Mouse (Mus musculus) hindbrain, embryonic 11.5 days (tissue): Measurements from ENCODE around the gene 4933411K16Rik. TPM values are rescaled to one million over a fixed set of nuclear protein-coding genes. Genes with fewer than 3 reads are reported as not detected.

ENCODE experiments used
- ATAC-seq: fragments of 200-750 bp; cut with Nextera tagmentation; 2 replicates; pipeline ENCODE4 v1.8.0; 2017; ENCODE audit warnings: mild to moderate bottlenecking, moderate TSS enrichment, moderate library complexity; ENCODE audit not compliant: low FRiP score
- DNase-seq: peaks from one replicate; pipeline ENCODE4 v3.0.0-alpha.2; 2015; ENCODE audit warnings: low spot score
- H3K27ac ChIP-seq: fragments of 300-500 bp; sonication (generic); 2 replicates; pipeline ENCODE4 v1.5.1; 2014; ENCODE audit warnings: mild to moderate bottlenecking, low read depth, low read length
- H3K27me3 ChIP-seq: fragments of 300-500 bp; sonication (generic); 2 replicates; pipeline ENCODE4 v1.6.1; 2014; ENCODE audit warnings: mild to moderate bottlenecking, low read length, moderate library complexity, mixed read lengths; ENCODE audit not compliant: control insufficient read depth, insufficient read depth
- H3K36me3 ChIP-seq: fragments of 300-500 bp; sonication (generic); 2 replicates; pipeline ENCODE4 v1.6.1; 2014; ENCODE audit warnings: mild to moderate bottlenecking, low read length, moderate library complexity, mixed read lengths; ENCODE audit not compliant: control insufficient read depth, insufficient read depth
- H3K4me1 ChIP-seq: fragments of 300-500 bp; sonication (generic); replicated peaks from 2 replicates; pipeline ENCODE4 v1.6.1; 2014; ENCODE audit warnings: low read length, mixed read lengths; ENCODE audit not compliant: control insufficient read depth, insufficient read depth
- H3K4me2 ChIP-seq: fragments of 300-500 bp; sonication (generic); replicated peaks from 2 replicates; pipeline ENCODE4 v1.6.1; 2014; ENCODE audit warnings: mild to moderate bottlenecking, low read depth, low read length
- H3K4me3 ChIP-seq: fragments of 300-500 bp; sonication (generic); 2 replicates; pipeline ENCODE4 v1.5.1; 2014; ENCODE audit warnings: low read depth, low read length
- H3K9ac ChIP-seq: fragments of 300-500 bp; sonication (generic); 2 replicates; pipeline ENCODE4 v1.6.1; 2014; ENCODE audit warnings: low read depth, low read length
- H3K9me3 ChIP-seq: fragments of 300-500 bp; sonication (generic); 2 replicates; pipeline ENCODE4 v1.6.1; 2016; ENCODE audit warnings: low read length; ENCODE audit not compliant: control insufficient read depth
- WGBS: fragments of 180-500 bp; shearing (Covaris S2); extraction: QIAGEN DNeasy Blood & Tissue Kit; methylation state at CpG from one replicate; pipeline ENCODE4 v1.1.7; 2014; 5-methylcytosine and 5-hydroxymethylcytosine counted together
- polyA plus RNA-seq: library from polyadenylated mRNA; unstranded; fragments of >200 nt; fragmentation: Nextera tagmentation; extraction: Ambion mirVana; gene quantifications from 2 replicates; pipeline ENCODE4 v1.2.1, GENCODE M21; 2014

4933411K16Rik gene
- polyA plus RNA-seq = 0.11 TPM in 1 of 2 replicates, not detected in the other

- ATAC-seq = no peak
- Histone ChIP-seq H3K4me3 (no peak within 1 kb of the TSS), H3K27ac (no peak within 1 kb of the TSS), H3K9ac (no peak within 1 kb of the TSS), H3K9me3 (no peaks in the 10 kb centered on the region), H3K4me1 (no peaks in the 10 kb centered on the region), H3K27me3 (no peaks in the 10 kb centered on the region), H3K4me2 (no peak within 1 kb of the TSS), H3K36me3 (no peaks in the 10 kb centered on the region)
- WGBS = 66% methylated on average over 4 of the region's 4 CpGs
- no peak for DNase-seq
Measured at GRCm38 (mm10) chr19:42051948-42052347, at the start of gene 4933411K16Rik. Gene 4933411K16Rik, plus strand, starts transcription at chr19:42052248.

DNA sequence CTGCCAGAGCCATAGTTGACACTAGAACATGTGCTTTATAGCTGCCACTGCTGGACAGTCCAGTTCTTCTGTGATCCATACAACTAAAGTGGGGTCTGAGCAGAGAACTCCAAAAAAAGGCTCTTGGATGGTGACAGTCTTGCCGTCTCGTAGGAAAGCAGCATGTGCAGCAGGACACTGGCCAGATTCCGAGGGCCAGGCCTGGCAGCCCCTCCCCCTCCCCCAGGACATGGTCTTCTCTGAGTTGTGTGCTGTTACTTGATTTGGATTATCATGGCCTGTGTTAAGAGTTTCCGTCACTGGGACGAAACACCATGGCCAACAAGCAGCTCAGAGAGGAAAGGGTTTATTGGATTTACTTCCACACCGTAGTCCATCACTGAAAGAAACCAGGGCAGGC, 47.8 kb upstream of the 4933411K16Rik start:
- ATAC-seq (no peak), DNase-seq (no peak)
- Histone ChIP-seq H3K4me3 (no peak overlapping the region), H3K27ac (no peak overlapping the region), H3K4me1 (no peaks in the 10 kb centered on the region), H3K9ac (no peak overlapping the region), H3K36me3 (no peaks in the 10 kb centered on the region), H3K9me3 (no peaks in the 10 kb centered on the region), H3K4me2 (no peak overlapping the region), H3K27me3 (no peaks in the 10 kb centered on the region)
- WGBS = 78% methylated on average over 6 of the region's 6 CpGs

DNA sequence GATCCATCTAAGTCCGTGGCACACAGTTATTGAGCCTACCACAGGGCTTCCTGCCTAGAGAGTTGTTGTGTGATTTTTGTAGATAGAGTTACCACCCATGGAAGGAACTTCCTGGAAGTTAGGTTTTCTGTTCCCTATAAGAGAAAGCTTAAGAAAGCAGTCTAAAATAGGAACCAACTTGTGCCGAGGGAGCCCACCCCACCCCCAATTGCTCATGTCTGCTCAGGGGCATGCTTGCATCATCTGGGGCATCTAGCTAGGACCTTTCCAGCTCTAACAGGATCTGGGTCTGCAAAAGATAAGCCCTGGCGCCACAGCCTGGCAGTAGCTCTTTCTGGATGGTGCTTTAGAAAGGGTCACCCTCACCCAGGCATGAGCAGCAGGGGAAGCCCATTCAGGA, 46.4 kb upstream of the 4933411K16Rik start:
- no peak overlapping the region for H3K9ac ChIP-seq
- no peaks in the 10 kb centered on the region for H3K36me3 ChIP-seq
- H3K27me3 ChIP-seq = no peaks in the 10 kb centered on the region
- 84% methylated on average over 3 of the region's 3 CpGs for WGBS
- no peaks in the 10 kb centered on the region for H3K9me3 ChIP-seq
- H3K27ac ChIP-seq = no peak overlapping the region
- H3K4me1 ChIP-seq = no peaks in the 10 kb centered on the region
- H3K4me3 ChIP-seq = no peak overlapping the region
- no peak for DNase-seq
- no peak overlapping the region for H3K4me2 ChIP-seq
- no peak for ATAC-seq

GRCm38 (mm10) chr19:42006568-42006967, 45.5 kb upstream of the 4933411K16Rik start:
- Histone ChIP-seq H3K36me3 (no peaks in the 10 kb centered on the region), H3K9me3 (no peaks in the 10 kb centered on the region), H3K9ac (no peak overlapping the region), H3K4me2 (no peak overlapping the region), H3K27me3 (no peaks in the 10 kb centered on the region), H3K4me1 (no peaks in the 10 kb centered on the region), H3K27ac (no peak overlapping the region), H3K4me3 (no peak overlapping the region)
- WGBS = 71% methylated on average over 8 of the region's 8 CpGs
- ATAC-seq (no peak), DNase-seq (no peak)

DNA sequence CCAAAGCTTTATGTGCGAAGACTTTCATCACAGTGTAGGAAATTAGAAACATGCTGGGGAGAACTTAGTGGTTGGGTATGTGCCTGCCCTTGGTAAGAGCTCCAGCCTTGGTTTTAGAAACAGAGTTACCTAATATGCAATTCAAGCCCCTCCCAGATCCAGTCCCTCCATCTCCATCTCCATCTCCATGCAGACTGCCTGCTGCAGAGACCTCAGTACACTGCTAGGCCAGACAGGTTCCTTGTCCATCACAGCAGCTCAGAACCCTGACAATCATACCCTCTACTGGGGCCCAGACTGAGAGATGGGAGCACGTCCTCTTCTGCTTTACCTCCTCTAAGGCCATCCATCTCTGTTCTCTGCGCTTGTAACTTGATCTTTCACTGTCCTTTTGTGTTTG, 43.5 kb upstream of the 4933411K16Rik start:
- H3K4me3 ChIP-seq = no peak overlapping the region
- WGBS = 61% methylated on average over 3 of the region's 3 CpGs
- no peak for ATAC-seq
- no peaks in the 10 kb centered on the region for H3K9me3 ChIP-seq
- no peaks in the 10 kb centered on the region for H3K27me3 ChIP-seq
- DNase-seq = no peak
- H3K27ac ChIP-seq = no peak overlapping the region
- H3K4me2 ChIP-seq = no peak overlapping the region
- H3K4me1 ChIP-seq = no peaks in the 10 kb centered on the region
- no peak overlapping the region for H3K9ac ChIP-seq
- H3K36me3 ChIP-seq = no peaks in the 10 kb centered on the region

- WGBS = 67% methylated on average over 7 of the region's 7 CpGs
- Histone ChIP-seq H3K36me3 (no peaks in the 10 kb centered on the region), H3K27me3 (no peaks in the 10 kb centered on the region), H3K4me3 (no peak overlapping the region), H3K4me1 (no peaks in the 10 kb centered on the region), H3K9me3 (no peaks in the 10 kb centered on the region), H3K4me2 (no peak overlapping the region), H3K9ac (no peak overlapping the region), H3K27ac (no peak overlapping the region)
- ATAC-seq (no peak), DNase-seq (no peak)
Measured at GRCm38 (mm10) chr19:42009067-42009466, 43.0 kb upstream of the 4933411K16Rik start.

GRCm38 (mm10) chr19:42010436-42010835, 41.6 kb upstream of the 4933411K16Rik start:
- H3K4me3 ChIP-seq = no peak overlapping the region
- WGBS = 58% methylated on average over 4 of the region's 4 CpGs
- no peak for ATAC-seq
- no peaks in the 10 kb centered on the region for H3K27me3 ChIP-seq
- H3K9me3 ChIP-seq = no peaks in the 10 kb centered on the region
- no peak overlapping the region for H3K27ac ChIP-seq
- H3K4me2 ChIP-seq = no peak overlapping the region
- H3K4me1 ChIP-seq = no peaks in the 10 kb centered on the region
- H3K36me3 ChIP-seq = no peaks in the 10 kb centered on the region
- no peak for DNase-seq
- H3K9ac ChIP-seq = no peak overlapping the region

DNA sequence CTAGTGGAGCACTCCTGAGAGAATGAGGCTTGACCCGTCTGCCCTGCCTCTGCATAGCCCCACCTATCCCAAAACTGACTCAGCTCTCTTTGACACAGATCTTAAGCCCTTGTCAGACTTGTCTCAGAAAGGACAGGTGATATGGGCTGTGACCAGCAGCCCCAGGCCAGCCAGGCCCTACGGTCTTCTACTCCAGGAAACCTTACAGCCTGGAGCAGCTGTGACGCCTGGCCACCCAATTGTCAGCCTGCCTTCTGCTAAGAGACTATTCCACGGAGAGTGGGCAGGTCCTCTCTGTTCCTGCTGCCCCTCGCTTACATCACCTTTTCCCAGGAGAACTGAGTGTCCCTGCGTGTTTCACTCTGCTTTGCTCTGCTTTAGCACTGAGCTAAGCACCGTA, 40.9 kb upstream of the 4933411K16Rik start:
- Histone ChIP-seq H3K27ac (no peak overlapping the region), H3K9ac (no peak overlapping the region), H3K4me3 (no peak overlapping the region), H3K4me1 (no peaks in the 10 kb centered on the region), H3K36me3 (no peaks in the 10 kb centered on the region), H3K27me3 (no peaks in the 10 kb centered on the region), H3K4me2 (no peak overlapping the region), H3K9me3 (no peaks in the 10 kb centered on the region)
- ATAC-seq (no peak), DNase-seq (no peak)
- WGBS = 79% methylated on average over 7 of the region's 7 CpGs

DNA sequence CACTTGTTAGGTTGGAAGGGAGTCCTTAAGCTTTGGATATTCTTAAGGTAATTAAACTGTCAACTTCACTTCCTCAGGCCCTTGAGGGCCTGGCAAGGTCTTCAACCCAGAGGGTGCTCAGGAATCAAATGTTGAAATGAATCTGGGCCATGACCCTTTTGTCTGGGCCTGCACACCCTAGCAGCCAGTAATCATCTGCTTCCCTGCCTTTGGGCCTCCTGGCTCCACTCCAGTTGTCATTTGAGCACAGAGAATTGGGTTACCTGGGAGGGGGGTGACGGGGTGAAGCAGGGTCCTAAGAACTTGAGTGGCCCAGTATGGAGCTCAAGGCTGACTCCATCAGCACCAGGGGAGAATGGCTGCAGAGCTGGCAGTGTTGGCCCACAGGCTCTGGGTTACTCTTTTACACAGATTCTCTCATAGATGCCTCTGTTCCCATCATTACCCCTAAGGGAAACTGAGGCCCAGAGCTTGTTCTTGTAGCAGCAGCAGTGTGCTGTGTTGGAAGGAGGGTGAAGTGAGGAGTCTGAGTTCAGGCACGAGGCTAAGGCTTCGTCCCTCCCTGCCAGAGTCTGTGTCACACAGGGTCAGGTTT, 37.7 kb upstream of the 4933411K16Rik start:
- H3K4me1 ChIP-seq = no peaks in the 10 kb centered on the region
- no peak overlapping the region for H3K9ac ChIP-seq
- no peak overlapping the region for H3K27ac ChIP-seq
- no peaks in the 10 kb centered on the region for H3K9me3 ChIP-seq
- no peak for DNase-seq
- H3K36me3 ChIP-seq = no peaks in the 10 kb centered on the region
- no peak for ATAC-seq
- 88% methylated on average over 3 of the region's 3 CpGs for WGBS
- no peak overlapping the region for H3K4me2 ChIP-seq
- H3K4me3 ChIP-seq = no peak overlapping the region
- H3K27me3 ChIP-seq = no peaks in the 10 kb centered on the region
